Mouse (Mus musculus): ENCODE results near the gene Hmgb2. TPM values are rescaled to one million over a fixed set of nuclear protein-coding genes. Genes with fewer than 3 reads are reported as not detected.

Hmgb2 gene
- polyA plus RNA-seq, 1 experiment from 2014 or later: 115 TPM

Other genes starting within 250 kb of the Hmgb2 start
- gene Hand2, start 190.9 kb upstream of the Hmgb2 start, polyA plus RNA-seq (2015; fragmentation: Nextera tagmentation; extraction: Ambion mirVana): not detected in 2 replicates
- 1.4 and 2.4 TPM in 2 replicates for gene Scrg1, start 56.0 kb upstream of the Hmgb2 start, polyA plus RNA-seq (2015; fragmentation: Nextera tagmentation; extraction: Ambion mirVana)
- gene Sap30, start 24.0 kb upstream of the Hmgb2 start, polyA plus RNA-seq (2015; fragmentation: Nextera tagmentation; extraction: Ambion mirVana): 46.1 and 48.1 TPM in 2 replicates
- 12.6 and 13.6 TPM in 2 replicates for gene Galnt7, start 141.1 kb downstream of the Hmgb2 start, polyA plus RNA-seq (2015; fragmentation: Nextera tagmentation; extraction: Ambion mirVana)